Mouse (Mus musculus) WW6 (cell line): Measurements from ENCODE around the gene Atxn7l1.

ENCODE experiments used
- DNase-seq: peaks from one replicate; pipeline ENCODE4 v3.0.0-alpha.2; 2013; ENCODE audit warnings: low read depth, low spot score

The Atxn7l1 gene

DNA sequence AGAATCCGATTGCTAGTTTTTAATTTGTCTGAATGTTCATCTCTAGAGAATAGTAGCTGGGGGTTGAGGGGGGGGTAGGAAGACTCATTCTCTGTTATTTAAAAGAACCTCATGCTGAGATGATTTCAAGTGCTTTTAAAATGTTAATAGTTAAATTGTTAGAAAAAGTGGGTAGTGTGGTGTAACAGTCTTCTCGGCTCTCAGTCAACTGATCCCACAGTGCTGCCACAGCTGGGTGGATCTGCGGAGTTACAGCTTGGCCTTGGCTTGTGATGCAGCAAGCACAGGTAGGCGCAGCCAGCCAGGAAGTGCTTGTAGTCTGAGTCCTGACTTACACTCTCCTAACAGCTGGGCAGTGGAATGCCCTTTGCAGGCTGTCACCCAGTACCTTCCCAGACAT is 125.7 kb downstream of the Atxn7l1 start:
- no peak for DNase-seq

DNA sequence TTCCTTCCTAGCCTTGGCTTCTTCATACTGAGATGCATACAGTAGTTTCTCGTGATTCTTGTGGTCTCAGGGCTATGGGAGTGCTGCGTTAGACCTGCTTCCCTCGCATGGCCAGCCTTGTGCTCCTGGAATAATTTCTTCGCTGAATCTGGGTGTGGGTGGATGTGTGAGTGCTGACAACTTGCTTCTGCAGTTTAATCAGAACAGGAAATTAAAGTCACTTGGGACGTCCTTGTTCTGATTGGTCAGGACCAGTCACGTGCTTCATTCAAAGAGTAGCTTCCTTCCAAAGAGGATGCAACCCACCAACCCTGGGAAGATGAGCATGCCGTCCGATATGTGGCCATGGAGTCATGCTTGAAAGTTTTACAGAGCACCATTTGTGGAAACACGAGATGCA is 126.2 kb downstream of the Atxn7l1 start:
- DNase-seq = no peak

DNA sequence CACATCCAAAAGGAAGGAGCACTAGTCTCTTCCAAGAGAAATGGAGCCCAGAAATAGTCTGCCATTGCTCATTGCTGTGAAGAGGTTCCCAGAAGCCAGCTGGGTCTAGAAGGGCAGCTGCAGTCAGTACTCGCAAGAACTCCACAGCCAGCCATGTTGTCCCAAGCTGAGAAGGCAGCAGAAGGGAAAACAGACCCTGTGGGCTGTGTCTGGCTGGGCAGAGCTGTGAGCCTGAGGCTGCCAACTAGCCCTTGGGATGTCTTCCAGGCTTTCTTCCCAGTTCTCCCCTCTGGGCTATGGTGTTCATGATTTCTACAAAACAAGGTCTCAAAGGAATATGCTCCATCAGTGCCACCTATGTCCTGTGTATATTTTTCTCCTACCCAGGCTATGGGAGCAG is 128.5 kb downstream of the Atxn7l1 start:
- no peak for DNase-seq

DNA sequence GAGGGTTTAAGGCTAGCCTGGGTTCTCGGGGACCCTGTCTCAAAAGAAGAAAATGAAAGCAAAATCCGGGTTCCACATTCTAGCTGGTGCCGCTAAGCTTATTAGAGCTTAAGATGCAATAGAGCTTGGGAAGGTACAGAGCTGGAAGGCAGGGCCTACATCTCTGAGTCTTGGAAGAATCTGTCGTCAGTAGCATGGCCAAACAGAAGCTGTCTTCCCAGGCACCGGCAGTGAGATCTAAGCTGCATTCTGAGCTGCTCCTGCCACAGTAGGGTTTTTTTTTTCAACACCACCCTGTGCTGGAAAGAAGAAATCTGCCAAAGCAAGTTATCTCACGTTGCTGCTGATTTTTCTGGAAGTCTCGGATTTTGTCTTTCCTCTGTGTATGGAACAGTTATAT is 129.9 kb downstream of the Atxn7l1 start:
- no peak for DNase-seq

DNA sequence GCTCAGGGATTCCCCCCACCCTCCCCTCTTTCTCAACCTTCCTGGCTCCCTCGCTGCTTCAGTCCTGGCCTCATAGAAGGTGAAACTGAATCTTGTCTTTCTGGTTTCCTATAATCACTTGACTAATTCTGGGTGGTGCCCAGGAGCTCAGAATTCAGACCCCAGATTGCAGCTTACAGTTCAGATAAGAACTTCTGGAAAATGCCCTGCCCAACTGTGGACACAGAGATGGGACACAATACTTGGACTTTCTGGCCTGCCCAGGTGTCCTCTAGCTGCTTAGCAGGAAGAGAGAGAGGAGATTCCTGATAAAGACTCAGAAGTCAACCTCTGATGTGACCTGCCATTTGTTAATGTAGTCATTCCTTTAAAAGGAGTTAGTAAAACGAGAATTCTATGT is 131.7 kb downstream of the Atxn7l1 start:
- no peak for DNase-seq

DNA sequence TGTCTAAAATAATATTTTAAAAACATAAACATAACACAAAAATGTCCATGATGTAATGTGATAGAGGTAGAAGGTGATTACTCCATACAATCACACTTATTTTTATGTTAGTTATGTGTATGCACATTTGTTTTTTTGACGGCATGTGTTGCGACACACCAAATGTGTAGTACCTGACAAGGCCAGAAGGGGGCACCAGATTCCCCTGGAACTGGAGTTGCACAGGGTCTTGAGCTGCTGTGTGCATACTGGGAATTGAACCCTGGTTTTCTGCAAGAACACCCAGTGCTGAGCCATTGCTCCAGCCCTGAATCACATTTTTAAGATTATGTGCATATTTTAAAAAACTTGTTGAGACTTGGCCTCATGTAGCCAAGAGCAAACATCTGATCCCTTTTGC is 133.3 kb downstream of the Atxn7l1 start:
- DNase-seq = no peak

DNA sequence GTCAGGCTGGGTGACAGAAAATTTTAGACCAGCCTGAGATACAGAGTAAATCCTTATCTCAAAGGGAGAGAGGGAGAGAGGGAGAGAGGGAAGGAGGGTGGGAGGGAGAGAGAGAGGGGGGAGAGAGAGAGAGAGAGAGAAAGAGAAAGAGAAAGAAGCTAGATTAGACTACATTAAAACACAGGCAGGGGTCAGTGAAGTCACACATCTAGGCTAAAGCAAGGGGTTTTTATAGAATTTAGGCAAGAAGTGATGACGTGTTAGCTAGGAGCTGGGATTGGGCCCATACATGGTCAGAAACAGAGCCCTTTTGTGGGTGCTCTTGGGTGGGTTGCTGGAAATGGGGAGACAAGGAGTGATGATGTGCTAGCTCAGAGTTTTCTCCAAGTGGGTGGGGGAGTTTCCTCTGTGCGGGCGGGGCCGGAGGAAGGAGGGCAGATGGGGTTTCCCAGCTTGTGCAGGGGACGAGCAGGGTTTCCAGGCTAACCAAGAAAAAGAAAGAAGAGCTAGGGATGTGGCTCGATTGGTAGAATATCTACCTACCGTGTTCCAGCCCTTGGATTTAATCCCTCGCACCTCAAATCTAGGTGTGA is 136.9 kb downstream of the Atxn7l1 start:
- no peak for DNase-seq

DNA sequence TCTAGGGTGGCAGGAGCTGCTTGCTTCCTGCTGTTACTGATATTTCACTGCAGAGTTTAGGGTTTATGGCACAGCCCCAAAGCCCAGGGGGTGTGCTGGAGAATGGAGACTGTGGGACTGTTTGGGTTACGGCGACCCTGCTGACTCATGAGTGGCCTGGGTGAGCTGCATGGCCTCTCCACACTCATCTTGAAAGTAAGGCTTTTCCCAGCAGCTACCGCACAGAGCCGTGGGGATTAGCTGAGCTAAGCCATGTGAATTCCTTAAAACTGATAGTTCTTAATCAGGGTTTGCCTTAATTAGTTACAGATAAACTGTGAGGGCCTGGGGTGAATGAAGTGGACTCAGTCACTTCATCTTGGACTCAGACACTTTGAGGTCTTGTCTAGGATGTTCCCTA is 137.9 kb downstream of the Atxn7l1 start:
- DNase-seq = no peak

DNA sequence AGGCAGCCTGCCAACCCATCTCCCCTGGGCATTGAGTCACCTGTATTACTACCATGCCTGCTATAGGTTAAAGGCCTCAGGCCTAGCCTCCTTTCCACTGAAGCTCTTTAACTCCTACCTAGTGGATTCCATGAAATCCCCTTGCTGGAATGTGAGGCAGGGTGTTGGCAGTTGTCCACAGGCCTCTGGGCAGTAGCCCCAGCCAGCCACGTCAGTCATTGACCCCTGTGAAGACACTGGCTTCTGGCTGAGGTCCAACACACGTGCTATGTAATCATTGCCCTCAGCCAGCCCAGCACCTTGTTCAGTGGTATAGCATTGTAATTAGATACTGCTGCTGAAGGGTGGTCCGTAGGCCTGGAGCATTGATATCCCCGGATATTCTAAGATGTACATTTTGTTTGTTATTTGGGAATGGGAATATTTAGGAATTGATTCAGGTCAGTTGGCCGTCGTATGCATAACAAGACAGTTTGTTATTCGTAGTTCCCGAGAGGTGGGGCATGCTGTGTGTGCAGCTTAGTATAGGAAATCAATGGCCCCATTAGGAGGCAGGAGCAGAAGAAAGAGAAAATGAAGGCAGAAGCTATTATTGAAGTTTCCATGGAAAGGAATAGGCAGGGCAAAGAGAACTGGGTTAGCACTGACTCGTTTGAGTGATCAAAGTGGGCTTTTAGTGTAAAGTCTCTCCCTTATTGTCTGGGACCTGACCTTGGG is 138.6 kb downstream of the Atxn7l1 start:
- DNase-seq = no peak

DNA sequence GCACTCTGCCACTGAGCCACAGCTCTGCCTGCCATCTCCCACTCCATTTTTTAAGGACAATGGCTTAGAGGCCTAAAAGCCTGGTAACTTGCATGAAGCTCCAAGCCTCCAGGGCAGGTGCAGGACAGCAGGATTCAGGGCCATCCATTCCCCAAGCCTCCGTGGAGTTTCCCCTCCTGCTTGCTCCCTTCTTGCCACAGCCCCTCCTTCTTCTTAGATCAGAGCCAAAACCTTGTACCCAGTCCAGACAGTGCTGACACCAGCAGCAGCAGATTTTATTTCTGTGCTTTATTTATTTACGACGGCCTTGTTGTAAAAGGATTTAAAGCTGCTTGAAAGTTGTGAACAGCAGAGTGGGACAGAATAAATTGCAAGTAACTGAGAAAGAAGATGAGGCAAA is 140.2 kb downstream of the Atxn7l1 start:
- DNase-seq = no peak

DNA sequence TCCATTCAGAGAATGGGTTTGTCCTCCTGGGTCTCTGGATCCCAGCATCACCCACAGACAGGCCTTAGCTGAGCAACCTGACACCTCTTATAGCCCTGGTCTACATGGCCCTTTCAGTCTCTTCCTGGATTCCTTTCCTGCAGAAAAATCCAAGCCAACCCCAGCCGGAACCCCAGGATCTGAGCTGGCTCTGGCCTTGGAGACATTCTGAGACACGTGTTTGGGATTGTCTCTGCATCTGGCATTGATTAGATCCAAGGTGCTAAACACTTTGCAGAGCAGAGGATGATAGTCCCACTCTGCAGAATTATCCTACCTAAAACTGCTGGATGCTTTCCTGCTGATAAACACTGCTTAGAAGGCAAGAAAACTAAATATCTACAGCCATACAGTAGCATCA is 141.3 kb downstream of the Atxn7l1 start:
- no peak for DNase-seq

DNA sequence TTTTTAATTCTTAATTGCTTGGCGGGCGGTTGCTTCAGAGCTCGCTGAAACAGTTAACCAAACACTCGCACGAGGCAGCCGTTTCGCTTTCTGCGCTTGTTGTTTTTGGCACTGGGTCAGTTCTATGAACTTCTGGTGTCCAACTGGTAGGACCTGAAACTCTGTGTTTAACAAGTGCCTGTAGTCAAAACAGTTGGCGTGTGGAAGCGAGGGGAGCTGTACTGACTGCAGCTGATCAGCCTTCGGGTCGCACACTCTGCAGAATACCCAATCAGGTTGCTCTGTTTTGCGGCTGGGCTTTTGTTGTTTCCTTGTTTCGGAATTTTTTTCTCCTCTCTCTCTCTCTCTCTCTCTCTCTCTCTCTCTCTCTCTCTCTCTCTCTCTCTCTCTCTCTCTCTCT is 154.6 kb downstream of the Atxn7l1 start:
- no peak for DNase-seq

DNA sequence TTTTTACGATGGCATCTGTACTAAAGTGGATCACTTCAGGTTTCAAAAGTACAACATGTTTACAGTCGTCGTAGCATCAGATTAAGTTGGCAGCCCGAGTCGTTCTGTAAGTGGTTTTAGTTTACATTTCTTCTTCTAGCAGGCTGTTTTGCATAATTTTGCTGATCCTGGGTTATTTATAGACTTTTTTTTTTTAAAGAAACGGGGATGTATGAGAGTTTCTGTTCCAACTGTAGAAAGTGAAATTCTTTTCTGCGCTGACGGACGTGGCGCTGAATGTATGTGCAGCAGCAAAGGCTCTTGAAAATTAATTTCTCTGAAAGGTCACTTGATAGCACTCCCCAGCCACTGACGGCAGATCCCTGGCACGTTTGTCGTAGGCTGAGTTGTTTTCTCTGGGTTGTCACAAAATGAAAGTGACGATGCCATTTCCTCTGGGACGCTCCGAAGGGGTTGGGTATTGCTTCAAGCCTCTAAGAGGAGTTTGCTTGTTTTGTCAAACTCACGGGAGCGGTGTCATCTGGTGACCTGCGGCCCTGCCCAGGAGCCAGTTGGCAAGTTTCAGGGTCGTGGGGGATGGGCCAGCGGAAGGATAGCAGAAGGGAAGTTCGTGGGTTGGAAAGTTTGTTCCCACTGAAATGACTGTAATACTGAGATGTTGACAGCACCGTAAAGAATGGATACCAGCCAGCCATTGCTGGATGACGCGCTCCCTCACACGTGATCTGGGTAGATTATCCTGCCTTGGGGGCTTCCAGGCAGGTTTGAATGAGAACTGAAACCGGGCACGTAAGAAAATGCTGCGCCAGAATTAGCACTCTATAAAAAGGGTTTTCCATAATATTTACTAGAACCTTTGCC is 155.3 kb downstream of the Atxn7l1 start:
- DNase-seq = no peak

DNA sequence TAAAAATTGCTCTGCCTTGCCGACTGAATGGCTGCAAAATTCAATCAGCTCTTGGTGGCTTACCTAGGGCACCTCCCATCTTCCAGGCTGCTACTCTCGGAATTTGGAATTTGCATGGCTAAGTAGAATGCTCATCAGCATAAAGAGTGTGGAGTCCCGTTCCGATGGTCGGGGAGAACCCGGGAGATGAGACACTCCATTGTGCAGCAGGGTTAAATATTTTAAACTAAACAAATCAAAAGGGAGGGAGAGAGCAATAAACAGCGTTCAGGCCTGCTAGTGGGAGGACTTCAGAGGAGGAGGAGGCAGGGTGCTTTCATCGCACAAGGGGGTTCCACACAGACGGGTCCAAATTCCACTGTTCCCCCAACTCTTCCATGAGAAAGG is 155.9 kb downstream of the Atxn7l1 start:
- no peak for DNase-seq

DNA sequence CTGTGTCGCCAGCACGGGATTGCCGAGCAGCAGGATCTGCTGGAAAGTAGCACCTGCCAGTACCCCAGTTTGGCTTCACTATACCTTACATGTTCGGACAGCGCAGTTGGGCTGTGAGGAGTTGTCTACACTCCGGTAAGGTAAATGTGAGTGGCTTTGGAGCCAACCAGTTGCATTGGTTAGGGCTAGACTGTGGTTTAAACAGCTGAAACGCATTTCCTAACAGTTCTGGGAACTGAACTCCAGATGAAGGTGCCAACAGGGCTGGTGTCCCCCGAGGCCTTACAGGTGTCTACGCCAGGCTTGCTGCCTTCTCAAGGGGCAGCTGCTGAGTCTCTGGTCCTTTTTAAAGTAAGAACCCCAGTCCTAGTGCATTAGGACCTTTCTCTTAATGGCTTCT is 157.6 kb downstream of the Atxn7l1 start:
- no peak for DNase-seq

DNA sequence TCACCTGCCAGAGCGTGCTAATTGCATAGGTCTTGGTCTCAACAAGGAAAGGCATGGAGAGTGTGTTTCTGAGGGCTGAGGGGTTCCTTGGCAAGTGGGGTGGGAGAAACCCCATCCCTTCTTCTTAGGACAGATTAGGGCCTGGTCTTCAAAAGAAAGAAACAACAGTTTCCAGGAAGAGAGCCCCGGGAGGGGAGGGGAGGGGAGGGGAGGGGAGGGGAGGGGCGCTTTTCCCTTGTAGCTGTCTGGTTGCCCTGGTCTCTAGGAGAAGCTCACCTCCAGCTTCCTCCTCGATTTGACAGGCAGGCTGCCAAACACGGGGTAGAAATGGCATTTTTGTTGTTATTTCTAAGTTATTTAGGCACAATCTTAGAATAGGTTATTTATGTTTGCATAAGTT is 159.0 kb downstream of the Atxn7l1 start:
- no peak for DNase-seq

DNA sequence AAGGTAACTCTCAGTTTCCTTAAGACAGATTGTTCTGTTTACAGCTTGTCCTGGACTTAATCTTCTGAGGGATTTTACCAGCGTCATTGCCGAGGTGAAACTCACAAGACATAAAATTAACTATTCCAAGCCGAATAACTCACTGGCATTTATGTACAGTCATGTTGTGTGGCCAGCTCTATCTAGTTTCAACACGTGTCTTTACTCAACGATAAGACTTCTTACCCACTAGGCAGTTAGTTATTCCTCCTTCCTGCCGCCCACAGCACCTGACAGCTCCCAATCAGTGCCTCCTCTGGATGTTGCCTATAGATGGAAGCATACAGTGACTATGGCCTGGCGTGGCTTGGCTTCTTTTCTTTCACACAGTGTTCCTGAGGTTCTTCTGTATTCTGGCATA is 161.2 kb downstream of the Atxn7l1 start:
- no peak for DNase-seq

DNA sequence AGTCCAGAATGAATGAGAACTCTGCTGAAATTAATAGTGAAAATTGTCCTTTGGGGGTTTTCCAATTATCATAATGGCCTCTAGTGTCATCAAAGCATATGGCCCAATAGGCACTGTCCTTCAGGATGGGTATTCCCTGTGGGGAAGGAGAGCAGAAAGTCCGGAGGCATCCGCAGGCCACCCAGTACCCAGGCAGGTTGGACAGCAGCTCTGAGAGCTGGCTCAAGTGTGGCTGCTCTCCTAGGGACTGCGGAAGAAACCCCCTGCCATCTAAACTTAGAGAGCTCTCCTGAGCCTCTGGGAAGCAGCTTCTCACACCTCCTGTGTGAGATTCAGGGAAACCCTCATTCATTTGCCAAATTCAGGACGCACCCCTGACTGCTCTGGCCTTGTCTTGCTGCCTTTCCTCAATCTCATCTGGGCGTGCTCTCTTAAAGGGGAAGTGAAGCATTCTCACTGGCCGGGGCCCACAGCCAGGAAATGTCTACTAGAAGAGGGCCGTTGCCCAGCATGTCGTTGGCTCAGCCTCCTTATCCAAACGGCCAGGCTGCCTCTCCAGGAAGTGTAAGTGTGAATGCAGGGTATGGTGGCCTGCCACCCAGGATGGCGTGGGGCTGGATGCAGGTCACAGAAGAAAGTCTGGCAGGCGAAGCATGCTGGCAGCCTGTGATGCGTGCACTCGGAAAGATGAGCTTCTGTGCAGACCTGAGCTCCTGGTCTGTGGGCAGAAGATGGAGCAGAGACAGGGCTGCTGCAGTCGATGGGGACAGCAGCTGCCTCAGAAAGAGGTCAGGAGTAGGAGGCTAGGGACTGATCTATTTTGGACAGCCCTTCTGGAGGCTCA is 166.6 kb downstream of the Atxn7l1 start:
- no peak for DNase-seq

DNA sequence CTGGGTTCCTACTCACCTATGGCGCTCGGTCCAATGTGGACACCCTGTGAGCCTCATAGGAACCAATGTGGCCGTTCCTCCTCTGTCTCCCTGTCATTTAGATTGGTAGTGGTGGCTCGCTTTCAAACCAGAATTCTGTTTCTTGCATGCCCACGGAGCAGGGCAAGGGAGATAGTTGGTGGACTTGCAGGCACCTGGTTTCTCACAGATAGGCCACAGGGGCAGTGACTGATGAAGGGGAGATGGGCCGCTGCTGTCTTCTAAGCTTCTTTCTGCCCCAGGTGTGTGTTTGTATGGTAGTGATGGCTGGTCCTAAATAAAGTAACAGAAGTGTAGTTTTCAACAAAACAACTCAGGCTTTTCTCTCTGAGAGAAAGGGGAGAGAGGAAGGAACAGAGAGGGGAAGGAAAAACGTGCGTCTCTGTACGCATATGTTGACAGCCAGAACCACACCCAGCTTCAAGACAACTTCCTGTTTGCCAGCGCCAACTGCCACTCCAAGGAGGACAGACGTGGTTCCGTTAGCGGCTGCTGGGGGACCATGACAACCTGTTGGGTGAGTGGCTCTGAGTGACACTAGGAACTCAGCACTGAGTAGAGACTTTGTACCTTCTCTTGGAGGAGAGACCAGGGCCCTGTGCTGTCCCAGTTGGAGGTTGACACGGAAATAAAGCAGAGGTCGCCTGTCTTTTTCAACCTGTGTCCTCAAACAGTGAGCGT is 167.6 kb downstream of the Atxn7l1 start:
- no peak for DNase-seq

DNA sequence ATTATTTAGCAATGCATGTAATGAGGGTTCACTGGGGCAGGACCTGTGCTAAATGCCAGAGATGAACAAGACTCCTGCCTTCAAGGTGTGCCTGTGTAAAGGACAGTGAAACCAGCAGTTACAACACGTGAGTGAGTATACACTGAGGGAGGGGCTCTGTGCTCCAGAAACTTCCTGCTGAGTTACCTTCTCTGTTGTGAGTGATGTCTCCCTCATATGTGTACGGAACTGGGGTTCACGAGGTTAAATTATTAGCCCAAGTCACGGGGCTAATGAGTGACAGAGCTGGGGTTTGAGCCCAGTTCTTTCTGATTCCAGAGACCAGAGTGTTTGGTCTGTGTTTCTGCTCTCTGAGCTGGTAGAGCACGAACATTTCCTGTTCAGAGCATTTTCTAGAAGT is 168.3 kb downstream of the Atxn7l1 start:
- no peak for DNase-seq

DNA sequence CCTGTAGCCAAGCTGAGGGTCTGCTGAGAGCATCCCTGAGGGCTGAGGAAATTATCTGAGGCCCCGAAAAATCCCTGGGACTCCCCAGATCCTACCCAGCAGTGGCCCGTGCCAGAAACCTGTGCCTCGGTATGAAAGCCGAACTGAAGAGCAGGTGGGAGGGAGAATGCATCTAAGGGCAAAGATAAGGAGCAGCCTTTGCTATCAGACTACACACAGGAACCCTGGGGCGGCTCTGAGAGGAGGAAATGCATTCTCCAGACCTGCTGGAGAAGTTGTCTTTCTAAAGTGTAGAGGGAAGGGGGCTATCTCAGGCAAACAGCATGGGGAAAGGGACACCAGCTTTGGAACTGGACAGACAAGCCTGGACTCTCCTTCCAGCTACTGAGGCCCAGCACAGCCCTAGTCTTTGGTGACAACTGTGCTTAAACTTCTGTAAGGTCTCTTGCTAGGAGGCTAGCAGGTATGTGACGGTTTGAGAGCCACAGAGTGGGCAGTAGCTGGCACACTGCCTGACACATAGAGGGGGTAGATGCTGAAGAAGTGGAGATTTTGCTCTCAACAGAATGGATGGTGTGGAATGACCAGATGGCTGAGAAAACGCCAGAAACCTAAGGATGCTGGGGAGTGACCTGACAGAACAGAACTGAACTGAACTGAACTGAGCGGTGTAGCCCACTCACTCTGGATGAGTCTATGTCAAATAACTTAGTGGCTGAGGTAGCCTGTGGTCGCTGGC is 170.5 kb downstream of the Atxn7l1 start:
- no peak for DNase-seq
